Mouse (Mus musculus): ENCODE measurements around the gene Zbtb26.

Zbtb26 gene

GRCm38 (mm10) chr2:37442611-37443591 lies at the start of gene Zbtb26, which contains the start of the genes Zbtb6 and Rabgap1:
Zbtb26 (minus strand) TSS chr2:37443135.
Zbtb6 (minus strand) TSS chr2:37443171.
Rabgap1 (plus strand) TSS chr2:37443279.
- DNase-seq (ENCODE audit: extremely low spot score), result peak; percentile 96

GRCm38 (mm10) chr2:37488956-37489355 lies 46.0 kb upstream of the Zbtb26 start:
- DNase-seq (ENCODE audit: extremely low spot score), result no peak

GRCm38 (mm10) chr2:37486408-37486807 lies 43.5 kb upstream of the Zbtb26 start:
- no peak for DNase-seq (ENCODE audit: extremely low spot score)

- peak; percentile 48 for DNase-seq (ENCODE audit: extremely low spot score)
These were observed 42.4 kb upstream of the Zbtb26 start for GRCm38 (mm10) chr2:37485370-37485769.

GRCm38 (mm10) chr2:37484165-37484564 lies 41.2 kb upstream of the Zbtb26 start:
- no peak for DNase-seq (ENCODE audit: extremely low spot score)

- no peak for DNase-seq (ENCODE audit: extremely low spot score)
These were observed 37.1 kb upstream of the Zbtb26 start for GRCm38 (mm10) chr2:37480039-37480438.

GRCm38 (mm10) chr2:37479559-37479958 lies 36.6 kb upstream of the Zbtb26 start:
- DNase-seq (ENCODE audit: extremely low spot score), result no peak

- DNase-seq (ENCODE audit: extremely low spot score), result no peak
These were observed 23.3 kb upstream of the Zbtb26 start for GRCm38 (mm10) chr2:37466266-37466665.

- no peak for DNase-seq (ENCODE audit: extremely low spot score)
These were observed 17.8 kb upstream of the Zbtb26 start for GRCm38 (mm10) chr2:37460707-37461106.

GRCm38 (mm10) chr2:37452376-37452760 lies 9.4 kb upstream of the Zbtb26 start:
- no peak for DNase-seq (ENCODE audit: extremely low spot score)

GRCm38 (mm10) chr2:37451667-37452375 lies 8.9 kb upstream of the Zbtb26 start:
- DNase-seq (ENCODE audit: extremely low spot score), result peak; percentile 92

GRCm38 (mm10) chr2:37431609-37432008 lies 11.3 kb downstream of the Zbtb26 start:
- DNase-seq (ENCODE audit: extremely low spot score), result no peak

- peak; percentile 89 for DNase-seq (ENCODE audit: extremely low spot score)
These were observed 12.1 kb downstream of the Zbtb26 start for GRCm38 (mm10) chr2:37430593-37431464.

- DNase-seq (ENCODE audit: extremely low spot score), result no peak
These were observed 19.3 kb downstream of the Zbtb26 start for GRCm38 (mm10) chr2:37423671-37424070.

- DNase-seq (ENCODE audit: extremely low spot score), result peak; percentile 94
These were observed 20.3 kb downstream of the Zbtb26 start, which contains the start of gene Rc3h2 for GRCm38 (mm10) chr2:37422306-37423304. Rc3h2 (minus strand) TSS chr2:37422903.

GRCm38 (mm10) chr2:37421903-37422302 lies 21.0 kb downstream of the Zbtb26 start:
- no peak for DNase-seq (ENCODE audit: extremely low spot score)

GRCm38 (mm10) chr2:37395539-37395938 lies 47.4 kb downstream of the Zbtb26 start:
- DNase-seq (ENCODE audit: extremely low spot score), result no peak

GRCm38 (mm10) chr2:37382921-37383320 lies 60.0 kb downstream of the Zbtb26 start:
- no peak for DNase-seq (ENCODE audit: extremely low spot score)
